Mouse (Mus musculus) heart, embryonic 10.5 days (tissue): ENCODE measurements around the gene Krt17. TPM values are rescaled to one million over a fixed set of nuclear protein-coding genes. Genes with fewer than 3 reads are reported as not detected.

Experiments
- DNase-seq: peaks from one replicate; pipeline ENCODE4 v3.0.0-alpha.2; 2017; ENCODE audit warnings: low spot score
- H3K27ac ChIP-seq: fragments of 300-500 bp; sonication (generic); 2 replicates; pipeline ENCODE4 v1.5.1; 2016; ENCODE audit warnings: mild to moderate bottlenecking
- H3K27me3 ChIP-seq: fragments of 300-500 bp; sonication (generic); 2 replicates; pipeline ENCODE4 v1.6.1; 2016; ENCODE audit warnings: mild to moderate bottlenecking; ENCODE audit not compliant: poor library complexity, insufficient read depth, severe bottlenecking
- H3K36me3 ChIP-seq: fragments of 300-500 bp; sonication (generic); 2 replicates; pipeline ENCODE4 v1.6.1; 2016; ENCODE audit warnings: mild to moderate bottlenecking, moderate library complexity
- H3K4me1 ChIP-seq: fragments of 300-500 bp; sonication (generic); 2 replicates; pipeline ENCODE4 v1.6.1; 2016; ENCODE audit warnings: mild to moderate bottlenecking
- H3K4me3 ChIP-seq: fragments of 300-500 bp; sonication (generic); 2 replicates; pipeline ENCODE4 v1.5.1; 2016; ENCODE audit warnings: mild to moderate bottlenecking, moderate library complexity
- H3K9me3 ChIP-seq: fragments of 300-500 bp; sonication (generic); 2 replicates; pipeline ENCODE4 v1.6.1; 2016; ENCODE audit warnings: mild to moderate bottlenecking, moderate library complexity
- WGBS: fragments of 180-500 bp; shearing (Covaris S2); methylation state at CpG from one replicate; pipeline ENCODE4 v1.1.7; 2016; 5-methylcytosine and 5-hydroxymethylcytosine counted together
- polyA plus RNA-seq: library from polyadenylated mRNA; unstranded; fragments of >200 nt; fragmentation: Nextera tagmentation; extraction: Ambion mirVana; gene quantifications from 2 replicates; pipeline ENCODE4 v1.2.1, GENCODE M21; 2016

Krt17 gene
- polyA plus RNA-seq, 1 experiment from 2014 or later: 0.19 TPM

GRCm38 (mm10) chr11:100282549-100282948 lies 21.7 kb upstream of the Krt17 start:
- Histone ChIP-seq H3K27me3 (peaks cover 38% of the 10 kb centered on the region), H3K27ac (no peak overlapping the region), H3K4me3 (no peak overlapping the region), H3K9me3 (no peaks in the 10 kb centered on the region), H3K4me1 (peaks cover 10% of the 10 kb centered on the region), H3K36me3 (no peaks in the 10 kb centered on the region)
- peak; percentile 81 for DNase-seq
- WGBS: 23% methylated on average over 10 of the region's 10 CpGs

GRCm38 (mm10) chr11:100281596-100282544 lies 21.0 kb upstream of the Krt17 start:
- 20% methylated on average over 11 of the region's 11 CpGs for WGBS
- H3K36me3 ChIP-seq: no peaks in the 10 kb centered on the region

GRCm38 (mm10) chr11:100278759-100279158 lies 17.9 kb upstream of the Krt17 start:
- Histone ChIP-seq H3K27me3 (peaks cover 16% of the 10 kb centered on the region; the same call in 1 of the 2 replicates), H3K27ac (no peak overlapping the region), H3K9me3 (no peaks in the 10 kb centered on the region), H3K36me3 (no peaks in the 10 kb centered on the region), H3K4me3 (no peak overlapping the region), H3K4me1 (peaks cover 6% of the 10 kb centered on the region)
- no peak for DNase-seq
- 48% methylated on average over 5 of the region's 5 CpGs for whole genome bisulfite sequencing

More at GRCm38 (mm10) chr11:100281596-100282544, 21.0 kb upstream of the Krt17 start:
- peaks cover 38% of the 10 kb centered on the region for H3K27me3 ChIP-seq
- H3K27ac ChIP-seq: no peak overlapping the region
- H3K4me3 ChIP-seq: no peak overlapping the region
- no peaks in the 10 kb centered on the region for H3K9me3 ChIP-seq
- peaks cover 6% of the 10 kb centered on the region for H3K4me1 ChIP-seq
- DNase-seq: peak; percentile 88

GRCm38 (mm10) chr11:100277726-100278480 lies 17.1 kb upstream of the Krt17 start:
- H3K27ac ChIP-seq: no peak overlapping the region
- no peaks in the 10 kb centered on the region for H3K9me3 ChIP-seq
- no peaks in the 10 kb centered on the region for H3K36me3 ChIP-seq
- H3K27me3 ChIP-seq: peaks cover 16% of the 10 kb centered on the region; the same call in 1 of the 2 replicates
- H3K4me1 ChIP-seq: peaks cover 8% of the 10 kb centered on the region
- DNase-seq: no peak
- no peak overlapping the region for H3K4me3 ChIP-seq
- WGBS: 63% methylated on average over 15 of the region's 15 CpGs

- H3K36me3 ChIP-seq: no peaks in the 10 kb centered on the region
- H3K9me3 ChIP-seq: no peaks in the 10 kb centered on the region
- no peak for DNase-seq
- peaks cover 5% of the 10 kb centered on the region for H3K4me1 ChIP-seq
- WGBS: 55% methylated on average over 5 of the region's 5 CpGs
- no peak overlapping the region for H3K4me3 ChIP-seq
- peaks cover 20% of the 10 kb centered on the region; the same call in 1 of the 2 replicates for H3K27me3 ChIP-seq
- no peak overlapping the region for H3K27ac ChIP-seq
Measured at GRCm38 (mm10) chr11:100275466-100275865, 14.6 kb upstream of the Krt17 start.

- H3K36me3 ChIP-seq: no peaks in the 10 kb centered on the region
- no peaks in the 10 kb centered on the region for H3K9me3 ChIP-seq
- no peak for DNase-seq
- 71% methylated on average over 7 of the region's 7 CpGs for WGBS
- no peak overlapping the region for H3K4me3 ChIP-seq
- peaks cover 5% of the 10 kb centered on the region for H3K4me1 ChIP-seq
- H3K27ac ChIP-seq: no peak overlapping the region
- H3K27me3 ChIP-seq: peaks cover 27% of the 10 kb centered on the region; the same call in 1 of the 2 replicates
Measured at GRCm38 (mm10) chr11:100274719-100275118, 13.9 kb upstream of the Krt17 start.

GRCm38 (mm10) chr11:100271878-100272277 lies 11.0 kb upstream of the Krt17 start:
- WGBS: 79% methylated on average over 1 of the region's 1 CpGs
- no peaks in the 10 kb centered on the region for H3K36me3 ChIP-seq
- H3K27ac ChIP-seq: no peak overlapping the region
- no peaks in the 10 kb centered on the region for H3K9me3 ChIP-seq
- no peak overlapping the region for H3K4me3 ChIP-seq
- H3K4me1 ChIP-seq: peaks cover 5% of the 10 kb centered on the region
- peaks cover 26% of the 10 kb centered on the region; the same call in 1 of the 2 replicates for H3K27me3 ChIP-seq
- DNase-seq: no peak

GRCm38 (mm10) chr11:100269821-100270332 lies 9.0 kb upstream of the Krt17 start, which contains the start of gene Krt42:
Gene Krt42 (minus strand): TSS chr11:100269871.
- H3K9me3 ChIP-seq: no peaks in the 10 kb centered on the region
- H3K4me3 ChIP-seq: no peak within 1 kb of the TSS
- H3K27ac ChIP-seq: no peak within 1 kb of the TSS
- DNase-seq: no peak
- no peaks in the 10 kb centered on the region for H3K36me3 ChIP-seq
- H3K4me1 ChIP-seq: peaks cover 5% of the 10 kb centered on the region
- peaks cover 23% of the 10 kb centered on the region; the same call in 1 of the 2 replicates for H3K27me3 ChIP-seq
- 82% methylated on average over 7 of the region's 7 CpGs for WGBS

GRCm38 (mm10) chr11:100262058-100262980 lies 1.5 kb upstream of the Krt17 start:
- DNase-seq: no peak
- Histone ChIP-seq H3K9me3 (no peaks in the 10 kb centered on the region), H3K27me3 (peaks cover 44% of the 10 kb centered on the region), H3K4me3 (no peak overlapping the region), H3K36me3 (no peaks in the 10 kb centered on the region), H3K27ac (no peak overlapping the region), H3K4me1 (peaks cover 9% of the 10 kb centered on the region)
- WGBS: 20% methylated on average over 13 of the region's 13 CpGs

GRCm38 (mm10) chr11:100261235-100261605 lies 391 bp upstream of the Krt17 start:
- peaks cover 9% of the 10 kb centered on the region for H3K4me1 ChIP-seq
- H3K27ac ChIP-seq: no peak overlapping the region

GRCm38 (mm10) chr11:100259079-100259478 lies 1.8 kb downstream of the Krt17 start:
- H3K4me3 ChIP-seq: no peak overlapping the region
- DNase-seq: no peak
- H3K36me3 ChIP-seq: no peaks in the 10 kb centered on the region
- peaks cover 41% of the 10 kb centered on the region for H3K27me3 ChIP-seq
- peaks cover 11% of the 10 kb centered on the region for H3K4me1 ChIP-seq
- H3K27ac ChIP-seq: no peak overlapping the region
- no peaks in the 10 kb centered on the region for H3K9me3 ChIP-seq
- 93% methylated on average over 9 of the region's 9 CpGs for WGBS

More at GRCm38 (mm10) chr11:100261235-100261605, 391 bp upstream of the Krt17 start:
- H3K9me3 ChIP-seq: no peaks in the 10 kb centered on the region
- H3K4me3 ChIP-seq: no peak overlapping the region
- peaks cover 46% of the 10 kb centered on the region for H3K27me3 ChIP-seq
- no peaks in the 10 kb centered on the region for H3K36me3 ChIP-seq
- DNase-seq: no peak
- WGBS: 76% methylated on average over 9 of the region's 9 CpGs

GRCm38 (mm10) chr11:100257967-100258366 lies 2.9 kb downstream of the Krt17 start:
- Histone ChIP-seq H3K4me1 (peaks cover 11% of the 10 kb centered on the region), H3K27me3 (peaks cover 36% of the 10 kb centered on the region), H3K36me3 (no peaks in the 10 kb centered on the region), H3K4me3 (no peak overlapping the region), H3K9me3 (no peaks in the 10 kb centered on the region), H3K27ac (no peak overlapping the region)
- no peak for DNase-seq
- 95% methylated on average over 1 of the region's 1 CpGs for WGBS
